Mouse (Mus musculus): Measurements from ENCODE around the gene Slu7. TPM values are rescaled to one million over a fixed set of nuclear protein-coding genes. Genes with fewer than 3 reads are reported as not detected.

The Slu7 gene
- polyA plus RNA-seq, 1 experiment from 2014 or later: 71.6 TPM

DNA sequence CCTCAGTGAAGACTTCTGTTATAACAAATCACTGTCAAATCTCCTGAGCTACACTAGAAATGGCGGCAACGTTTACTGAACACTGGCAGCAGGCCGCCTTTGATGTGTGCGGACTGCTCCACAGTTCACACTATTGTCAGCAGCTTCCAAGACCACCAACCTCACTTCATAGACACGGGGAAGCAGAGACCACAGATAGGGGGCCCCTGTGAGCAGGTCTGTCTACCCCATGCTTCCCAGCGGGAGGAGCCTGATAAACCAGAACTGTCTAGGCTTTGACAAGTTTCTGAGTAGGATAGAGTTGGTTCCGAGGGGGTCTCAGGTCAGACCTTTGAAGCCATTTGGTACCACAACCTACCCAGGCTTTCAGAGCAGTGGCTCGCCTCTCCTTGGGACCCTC lies 61.5 kb downstream of the Slu7 start:
- no peak overlapping the region for H3K4me2 ChIP-seq
- H3K27ac ChIP-seq (ENCODE audit: low read depth, low read length): no peak overlapping the region
- ATAC-seq (ENCODE audit: low FRiP score): peak; percentile 34; the same call in 1 of the 2 replicates
- WGBS: 37% methylated on average over 8 of the region's 8 CpGs
- H3K9me3 ChIP-seq (ENCODE audit: control insufficient read depth, low read length): peaks cover 3% of the 10 kb centered on the region; the same call in 1 of the 2 replicates
- no peak overlapping the region for H3K4me3 ChIP-seq (ENCODE audit: low read depth, low read length)
- H3K36me3 ChIP-seq (ENCODE audit: control insufficient read depth, insufficient read depth, low read length): no peaks in the 10 kb centered on the region
- H3K9ac ChIP-seq (ENCODE audit: low read length): no peak overlapping the region
- H3K4me1 ChIP-seq (ENCODE audit: control insufficient read depth, insufficient read depth, low read length): no peaks in the 10 kb centered on the region
- H3K27me3 ChIP-seq (ENCODE audit: control insufficient read depth, insufficient read depth, low read length): no peaks in the 10 kb centered on the region
- no peak for DNase-seq (ENCODE audit: low spot score, missing footprints)

DNA sequence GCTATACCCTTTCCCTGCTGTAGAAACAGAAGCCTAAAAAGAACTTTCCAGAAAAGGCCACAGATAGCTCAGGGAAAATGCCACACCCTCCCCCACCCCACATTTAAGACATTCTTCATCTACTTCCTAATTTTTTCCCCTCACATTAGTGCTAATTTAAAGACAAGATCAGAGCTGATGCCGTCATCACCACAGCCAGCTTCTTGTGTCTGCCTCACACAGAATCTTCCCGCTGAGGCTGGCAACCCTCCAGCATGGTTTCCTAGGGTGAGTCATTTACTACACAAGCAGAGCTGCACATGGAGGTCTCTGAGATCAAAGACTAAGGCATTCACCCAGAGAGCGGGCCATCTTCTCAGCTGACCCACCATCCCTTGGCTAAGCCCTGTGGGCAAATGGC lies 62.0 kb downstream of the Slu7 start:
- no peak overlapping the region for H3K9ac ChIP-seq (ENCODE audit: low read length)
- WGBS: 70% methylated on average over 3 of the region's 3 CpGs
- H3K36me3 ChIP-seq (ENCODE audit: control insufficient read depth, insufficient read depth, low read length): no peaks in the 10 kb centered on the region
- no peaks in the 10 kb centered on the region for H3K4me1 ChIP-seq (ENCODE audit: control insufficient read depth, insufficient read depth, low read length)
- peaks cover 3% of the 10 kb centered on the region; the same call in 1 of the 2 replicates for H3K9me3 ChIP-seq (ENCODE audit: control insufficient read depth, low read length)
- DNase-seq (ENCODE audit: low spot score, missing footprints) (no peak), ATAC-seq (ENCODE audit: low FRiP score) (no peak)
- H3K27me3 ChIP-seq (ENCODE audit: control insufficient read depth, insufficient read depth, low read length): no peaks in the 10 kb centered on the region
- no peak overlapping the region for H3K27ac ChIP-seq (ENCODE audit: low read depth, low read length)
- H3K4me2 ChIP-seq: no peak overlapping the region
- no peak overlapping the region for H3K4me3 ChIP-seq (ENCODE audit: low read depth, low read length)

Other genes starting within 250 kb of the Slu7 start
- gene Pttg1, start 7.5 kb upstream of the Slu7 start, polyA plus RNA-seq (2014; fragmentation: Nextera tagmentation; extraction: Ambion mirVana): 89.0 and 97.1 TPM in 2 replicates
- 2.7 and 3.1 TPM in 2 replicates for gene C1qtnf2, start 40.5 kb downstream of the Slu7 start, polyA plus RNA-seq (2014; fragmentation: Nextera tagmentation; extraction: Ambion mirVana)
- gene Ccnjl, start 95.0 kb downstream of the Slu7 start, polyA plus RNA-seq (2014; fragmentation: Nextera tagmentation; extraction: Ambion mirVana): 35.7 and 40.2 TPM in 2 replicates
- gene 4933415A04Rik, start 153.3 kb downstream of the Slu7 start, polyA plus RNA-seq (2014; fragmentation: Nextera tagmentation; extraction: Ambion mirVana): 10.1 and 11.3 TPM in 2 replicates
- gene Fabp6, start 167.8 kb downstream of the Slu7 start, polyA plus RNA-seq (2014; fragmentation: Nextera tagmentation; extraction: Ambion mirVana): not detected in 2 replicates
- 42.8 and 44.8 TPM in 2 replicates for gene Pwwp2a, start 248.3 kb downstream of the Slu7 start, polyA plus RNA-seq (2014; fragmentation: Nextera tagmentation; extraction: Ambion mirVana)